Mouse (Mus musculus): ENCODE data around the gene Gm6034.
"Not testable (repeated sequence)": the region's sequence is repeated elsewhere in the genome, so short reads cannot be mapped to it uniquely, and the experiment has no call there.

Gene Gm6034

DNA sequence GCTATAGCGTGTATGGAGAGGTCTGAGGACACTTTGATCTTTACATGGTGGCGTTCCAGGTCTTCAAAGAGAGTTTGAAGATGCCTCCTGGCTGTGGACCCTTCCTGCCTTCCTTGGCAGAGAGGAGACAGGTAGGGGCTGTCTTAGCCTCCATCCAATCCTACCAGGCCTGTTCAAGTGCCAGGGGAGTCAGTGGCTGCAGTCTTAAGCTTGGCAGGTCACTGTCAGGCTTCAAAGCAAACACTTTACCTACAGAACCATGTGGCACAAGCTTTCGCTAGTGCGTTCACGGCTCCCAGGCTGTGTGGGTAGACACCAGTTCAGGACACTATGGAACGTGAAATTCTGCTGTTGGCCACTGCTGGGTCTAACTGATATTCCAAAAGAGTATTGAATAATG is 19.8 kb upstream of the Gm6034 start:
- DNase-seq (ENCODE audit: low read depth): no peak

DNA sequence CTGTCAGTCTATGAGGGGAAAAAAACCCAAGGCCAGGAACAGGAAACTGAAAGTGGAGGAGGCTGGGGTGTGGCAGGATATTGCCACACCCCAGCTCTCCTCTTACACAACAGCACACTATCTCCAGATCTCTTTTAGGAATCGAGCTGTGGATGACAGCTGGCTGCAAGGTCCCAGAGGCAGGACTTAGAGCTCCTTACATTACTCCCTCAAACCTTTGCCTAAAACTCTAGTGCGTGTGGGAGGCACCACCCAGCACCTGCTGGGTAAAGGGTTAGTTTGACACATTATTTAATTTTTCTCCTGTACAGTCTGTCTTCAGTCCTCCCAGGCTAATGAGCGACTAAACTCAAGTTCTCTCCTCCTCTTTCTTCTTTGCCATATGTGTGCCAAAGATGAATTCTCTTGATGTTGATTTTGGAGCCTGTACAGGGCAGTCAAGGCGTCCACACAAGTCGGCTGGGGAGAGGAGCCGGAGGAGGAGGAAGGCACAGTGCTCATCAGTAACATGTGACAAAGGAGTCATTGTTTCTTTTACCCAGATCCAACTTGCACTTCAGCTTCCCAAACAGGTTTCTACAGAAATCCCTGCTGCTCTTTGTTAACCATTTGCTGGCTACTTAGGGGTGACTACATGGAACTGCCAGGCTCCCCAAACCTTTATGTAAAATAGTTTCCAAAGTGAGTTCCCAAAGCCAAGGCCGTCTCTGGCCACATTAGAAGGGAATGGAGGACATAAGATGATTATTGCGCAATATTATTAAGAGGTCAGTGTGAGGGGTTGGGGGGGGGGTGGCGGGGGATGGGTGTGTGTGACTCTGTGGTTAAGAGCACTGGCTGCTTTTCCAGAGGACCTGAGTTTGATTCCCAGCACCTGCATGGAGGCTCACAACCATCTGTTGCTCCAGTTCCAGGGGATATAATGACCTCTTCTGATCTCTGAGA is 18.8 kb upstream of the Gm6034 start:
- DNase-seq (ENCODE audit: low read depth): peak; percentile 80

DNA sequence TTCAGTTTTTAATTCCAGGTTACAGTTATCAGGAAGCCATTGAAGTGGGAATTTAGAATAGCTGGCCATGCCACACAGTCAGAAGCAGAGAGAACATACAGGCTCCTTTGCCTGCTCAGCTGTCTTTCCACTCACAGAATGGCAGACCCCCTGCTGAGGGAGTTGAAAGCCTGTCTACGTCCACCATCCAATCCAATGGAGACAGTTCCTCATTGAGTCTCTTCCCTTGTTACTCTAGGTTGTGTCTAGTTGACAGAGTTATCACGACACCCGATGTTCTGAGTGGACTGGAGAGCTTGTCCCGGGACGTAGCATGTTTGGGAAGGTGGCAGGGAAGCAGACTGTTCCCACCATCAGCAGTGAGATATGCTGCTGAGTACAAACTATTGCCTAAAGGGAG is 17.6 kb upstream of the Gm6034 start:
- DNase-seq (ENCODE audit: low read depth): no peak

DNA sequence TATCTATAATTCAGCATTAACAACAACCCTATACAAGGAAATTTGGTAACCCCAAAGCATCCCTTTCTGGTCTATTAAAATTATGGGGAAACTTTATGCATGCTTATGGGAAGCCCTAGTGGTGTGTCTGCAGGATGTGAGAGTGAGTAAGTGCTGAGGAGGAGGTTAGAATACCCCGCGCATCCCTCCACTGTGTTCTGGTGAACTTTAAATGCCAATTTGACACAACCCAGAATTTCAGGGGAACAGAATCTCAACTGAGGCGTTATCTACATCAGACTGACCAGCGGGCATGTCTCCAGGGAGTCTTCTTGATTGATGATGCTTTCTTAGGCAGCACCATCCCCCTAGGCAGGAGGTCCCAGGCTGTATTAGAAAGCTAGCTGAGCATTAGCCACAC is 16.9 kb upstream of the Gm6034 start:
- no peak for DNase-seq (ENCODE audit: low read depth)

DNA sequence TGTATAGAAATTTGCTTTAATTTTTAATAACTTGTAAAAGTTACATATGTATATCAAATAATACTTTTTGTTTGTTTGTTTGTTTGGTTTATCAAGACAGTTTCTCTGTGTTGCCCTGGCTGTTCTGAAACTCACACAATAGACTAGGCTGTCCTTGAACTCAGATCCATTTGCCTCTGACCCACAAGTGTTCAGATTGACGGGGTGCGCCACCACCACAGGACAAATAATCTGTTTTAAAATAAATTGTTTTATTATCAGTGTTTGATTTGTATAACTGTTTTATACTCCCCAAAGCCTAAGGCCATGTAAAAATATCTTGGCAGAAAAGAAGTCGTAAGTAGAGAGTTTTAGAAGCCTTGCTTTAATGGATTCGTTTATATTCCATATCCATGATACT is 15.1 kb upstream of the Gm6034 start:
- DNase-seq (ENCODE audit: low read depth): no peak

DNA sequence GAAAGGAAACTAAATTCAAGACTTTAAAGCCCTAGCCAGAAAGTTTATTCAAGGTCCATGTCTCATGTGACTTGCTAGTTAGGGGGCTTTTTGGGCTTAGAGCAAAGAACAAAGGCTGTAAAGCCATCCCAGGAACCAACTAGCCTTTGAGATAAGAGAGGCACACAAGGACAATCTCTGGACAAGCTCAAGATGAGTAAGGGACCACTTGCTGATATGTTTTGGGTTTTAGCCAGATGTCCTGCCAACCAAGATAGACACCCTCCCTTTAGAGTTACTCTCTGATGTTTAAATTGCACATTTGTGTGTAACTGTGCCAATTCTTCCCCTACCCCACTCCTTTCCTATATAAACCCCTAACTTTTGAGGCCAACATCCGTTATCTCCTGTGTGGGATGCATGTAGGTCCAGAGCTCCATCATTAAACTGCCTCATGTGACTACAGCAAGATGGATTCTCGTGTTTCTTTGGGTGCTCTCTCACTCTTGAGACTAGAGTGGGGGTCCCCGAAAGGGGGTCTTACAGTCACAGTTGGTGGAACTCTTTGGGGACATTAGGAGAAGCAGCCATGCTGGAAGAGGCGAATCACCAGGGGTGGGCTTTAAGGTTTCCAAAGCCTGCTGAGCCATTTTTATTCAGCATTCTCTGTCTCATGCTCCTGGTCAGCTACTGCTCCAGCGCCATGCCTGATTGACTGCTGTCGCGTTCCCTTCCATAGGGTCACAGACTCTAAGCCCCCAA is 13.7 kb upstream of the Gm6034 start:
- no peak for DNase-seq (ENCODE audit: low read depth)

DNA sequence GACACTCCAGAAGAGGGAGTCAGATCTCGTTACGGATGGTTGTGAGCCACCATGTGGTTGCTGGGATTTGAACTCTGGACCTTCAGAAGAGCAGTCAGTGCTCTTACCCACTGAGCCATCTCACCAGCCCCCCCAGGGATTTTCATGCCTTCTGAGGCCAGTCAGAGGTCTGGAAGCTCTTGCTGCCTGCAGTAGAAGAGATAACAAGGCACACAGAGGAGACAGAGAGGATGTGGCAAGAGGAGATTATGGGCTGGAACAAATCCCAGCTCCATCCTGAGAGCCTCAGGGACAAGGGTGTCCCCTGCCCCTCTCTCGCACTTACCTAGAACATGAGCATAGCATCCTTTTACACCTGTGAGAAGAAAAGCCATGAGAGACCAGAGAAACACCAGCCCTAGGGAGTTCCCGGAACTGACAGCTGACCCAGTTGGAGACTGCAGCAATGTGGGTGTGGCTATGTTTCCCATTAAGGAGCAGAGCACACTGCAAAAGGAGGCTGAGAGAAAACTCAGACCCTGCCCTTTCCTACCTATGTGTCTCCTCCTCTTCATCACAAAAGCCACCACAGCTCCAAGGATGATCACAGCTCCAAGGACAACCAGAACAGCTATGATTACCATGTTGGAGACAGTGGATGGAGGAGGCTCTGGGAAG is 12.6 kb upstream of the Gm6034 start:
- not testable (repeated sequence) for DNase-seq (ENCODE audit: low read depth)

DNA sequence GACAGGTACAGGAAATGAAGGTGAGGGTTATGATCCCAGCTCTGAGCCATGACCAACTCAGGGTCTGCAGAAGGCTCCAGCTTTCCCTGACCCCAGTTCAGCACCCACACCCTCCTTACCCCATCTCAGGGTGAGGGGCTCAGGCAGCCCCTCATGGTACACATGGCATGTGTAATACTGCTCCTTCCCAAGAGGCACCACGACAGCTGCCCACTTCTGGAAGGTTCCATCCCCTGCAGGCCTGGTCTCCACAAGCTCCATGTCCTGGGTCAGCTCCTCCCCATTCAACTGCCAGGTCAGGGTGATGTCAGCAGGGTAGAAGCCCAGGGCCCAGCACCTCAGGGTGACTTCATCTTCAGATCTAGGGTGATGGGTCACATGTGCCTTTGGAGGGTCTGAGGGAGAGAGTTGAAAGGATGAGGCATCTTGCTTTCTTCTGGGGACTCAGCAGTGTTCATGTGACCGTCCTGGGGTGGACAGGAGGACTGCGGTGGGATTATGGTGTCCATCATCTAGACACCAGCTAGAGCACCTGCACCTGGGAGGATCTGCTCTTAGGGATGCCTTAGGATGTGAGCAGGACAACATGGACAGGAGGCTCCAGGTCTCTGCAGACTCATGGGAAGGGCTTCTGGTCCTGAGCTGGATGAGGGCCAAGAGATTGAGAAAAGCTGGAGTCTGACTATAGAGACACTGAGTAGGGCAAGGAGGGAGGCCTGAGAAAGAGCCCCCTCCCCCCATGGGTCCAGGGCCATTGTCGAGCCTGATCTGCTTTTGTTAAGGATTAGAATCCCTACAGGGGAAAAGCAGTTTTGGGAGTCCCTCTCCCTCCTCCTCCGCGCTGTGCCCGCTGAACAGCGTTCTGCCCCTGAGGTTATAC is 11.8 kb upstream of the Gm6034 start:
- not testable (repeated sequence) for DNase-seq (ENCODE audit: low read depth)

DNA sequence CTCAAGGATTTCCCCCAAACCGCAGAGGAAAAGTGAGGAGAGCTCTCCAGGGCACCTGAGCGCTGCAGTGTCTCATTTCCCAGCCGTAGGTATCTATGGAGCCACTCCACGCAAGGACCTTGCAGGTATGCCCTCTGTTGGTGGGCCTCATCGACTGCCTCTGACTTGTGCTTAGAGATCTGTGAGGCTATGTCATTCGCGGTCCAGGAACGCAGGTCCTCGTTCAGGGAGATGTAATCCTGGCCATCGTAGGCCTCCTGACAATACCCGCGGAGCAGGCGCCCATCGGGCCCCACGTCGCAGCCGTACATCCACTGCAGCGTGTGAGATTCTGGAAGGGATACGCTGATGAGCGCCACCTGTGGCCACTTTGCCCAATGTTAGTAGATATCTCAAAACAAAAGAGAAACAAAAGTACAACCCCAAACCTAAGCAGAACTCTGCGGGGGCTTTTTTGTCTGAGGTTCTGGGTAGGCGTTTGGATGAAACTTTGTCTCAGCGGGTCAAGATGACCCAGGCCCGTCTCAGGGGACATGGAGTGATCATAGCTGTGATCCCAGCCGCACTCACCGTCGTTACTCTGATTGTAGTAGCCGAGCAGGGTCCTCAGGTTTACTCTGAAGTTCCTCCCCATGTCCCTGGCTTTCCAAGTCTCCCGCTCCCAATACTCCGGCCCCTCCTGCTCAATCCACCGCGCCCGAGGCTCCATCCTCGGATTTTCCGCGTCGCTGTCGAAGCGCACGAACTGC is 11.0 kb upstream of the Gm6034 start:
- DNase-seq (ENCODE audit: low read depth): not testable (repeated sequence)

DNA sequence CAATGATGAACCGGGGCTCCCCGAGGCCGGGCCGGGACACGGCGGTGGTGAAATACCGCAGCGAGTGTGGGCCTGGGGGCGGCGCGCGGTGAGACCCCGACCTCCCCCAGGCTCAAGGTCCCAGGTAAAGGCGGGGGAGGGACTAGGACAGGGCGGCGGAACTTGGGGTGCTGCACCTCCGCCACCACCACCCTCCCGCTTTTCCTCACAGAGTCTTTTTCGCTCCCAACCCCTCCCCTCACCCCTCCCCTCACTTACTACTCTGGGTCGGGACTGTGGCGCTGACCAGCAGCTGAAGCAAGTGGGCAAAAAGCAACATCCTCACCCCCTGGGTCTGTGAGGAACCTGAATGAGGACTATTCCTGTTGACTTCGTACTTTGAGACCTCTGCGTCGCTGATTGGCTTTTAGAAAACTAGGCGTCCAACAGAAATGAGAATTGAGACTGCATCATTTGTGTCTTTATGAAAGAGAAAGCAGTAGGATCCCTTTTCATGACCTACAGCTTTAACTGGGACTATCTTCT is 10.3 kb upstream of the Gm6034 start, which contains the start of gene H2-T23:
Gene H2-T23, minus strand, starts transcription at position 505 of the 525 bp plus-strand sequence.
- DNase-seq (ENCODE audit: low read depth): peak; percentile 62

DNA sequence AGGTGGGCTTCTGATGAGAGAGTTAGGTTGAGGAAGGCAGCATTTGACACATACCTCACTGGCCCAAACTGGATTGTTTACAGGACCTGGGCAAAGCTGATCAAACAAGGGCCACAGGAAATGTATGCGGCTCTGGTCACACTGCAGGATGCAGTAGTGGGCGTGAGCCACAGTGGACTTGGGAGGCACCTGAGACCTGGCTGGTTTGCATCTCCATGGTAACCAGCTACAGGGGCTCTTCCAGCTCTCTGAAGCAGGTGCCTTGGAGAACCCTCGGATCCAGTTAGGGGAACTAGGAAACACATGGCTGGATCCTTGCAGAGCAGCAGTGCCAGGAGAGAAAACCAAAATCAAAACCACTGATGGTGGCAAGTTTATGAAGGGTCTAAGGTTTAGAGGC is 8.2 kb upstream of the Gm6034 start:
- DNase-seq (ENCODE audit: low read depth): not testable (repeated sequence)

DNA sequence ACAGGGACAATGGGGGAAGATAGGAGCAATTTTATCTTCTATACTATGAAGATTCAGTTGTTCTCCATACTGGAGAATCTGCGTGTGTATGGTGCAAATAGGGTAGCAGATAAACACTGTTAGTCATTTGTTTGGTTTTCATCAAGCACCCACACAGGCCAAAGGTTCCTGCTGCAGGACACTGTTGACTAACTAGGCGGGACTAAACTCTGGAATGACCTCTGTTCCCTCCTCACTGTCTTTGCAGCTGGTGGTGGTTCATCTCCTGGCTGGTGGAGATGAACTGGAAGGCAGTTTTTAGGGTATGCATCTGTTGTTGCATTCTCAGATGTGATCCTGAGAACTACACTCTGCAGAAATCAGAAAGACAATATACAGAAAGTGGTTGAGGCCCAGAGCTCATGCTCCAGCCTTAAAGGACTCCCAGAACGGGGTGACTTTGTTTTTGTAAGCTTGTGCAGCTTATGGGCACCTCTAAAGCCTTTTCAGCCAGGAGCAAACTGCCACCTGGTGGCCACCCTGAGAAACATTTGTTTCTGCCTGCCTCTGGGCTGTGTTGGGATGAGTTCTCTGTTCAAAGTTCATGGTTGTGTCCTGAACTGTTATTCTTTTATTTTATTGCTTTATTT is 7.6 kb upstream of the Gm6034 start:
- not testable (repeated sequence) for DNase-seq (ENCODE audit: low read depth)

DNA sequence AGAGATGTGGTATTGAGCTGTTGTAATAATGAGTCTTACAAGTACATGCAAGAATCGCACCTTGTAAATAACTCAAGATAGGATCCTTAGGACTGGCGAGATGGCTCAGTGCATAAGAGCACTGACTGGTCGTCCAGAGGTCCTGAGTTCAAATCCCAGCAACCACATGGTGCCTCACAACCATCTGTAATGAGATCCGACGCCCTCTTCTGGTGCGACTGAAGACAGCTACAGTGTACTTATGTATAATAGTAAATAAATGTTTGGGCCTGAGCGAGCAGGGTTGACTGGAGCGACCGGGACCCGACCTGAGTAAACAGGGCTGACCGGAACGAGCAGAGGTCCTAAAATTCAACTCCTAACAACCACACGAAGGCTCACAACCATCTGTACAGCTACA is 6.6 kb upstream of the Gm6034 start:
- DNase-seq (ENCODE audit: low read depth): not testable (repeated sequence)

DNA sequence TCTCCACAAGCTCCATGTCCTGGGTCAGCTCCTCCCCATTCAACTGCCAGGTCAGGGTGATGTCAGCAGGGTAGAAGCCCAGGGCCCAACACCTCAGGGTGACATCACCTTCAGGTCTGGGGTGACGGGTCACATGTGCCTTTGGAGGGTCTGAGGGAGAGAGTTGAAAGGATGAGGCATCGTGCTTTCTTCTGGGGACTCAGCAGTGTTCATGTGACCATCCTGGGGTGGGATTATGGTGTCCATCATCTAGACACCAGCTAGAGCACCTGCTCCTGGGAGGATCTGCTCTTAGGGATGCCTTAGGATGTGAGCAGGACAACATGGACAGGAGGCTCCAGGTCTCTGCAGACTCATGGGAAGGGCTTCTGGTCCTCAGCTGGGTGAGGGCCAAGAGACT is 2.2 kb upstream of the Gm6034 start:
- not testable (repeated sequence) for DNase-seq (ENCODE audit: low read depth)

DNA sequence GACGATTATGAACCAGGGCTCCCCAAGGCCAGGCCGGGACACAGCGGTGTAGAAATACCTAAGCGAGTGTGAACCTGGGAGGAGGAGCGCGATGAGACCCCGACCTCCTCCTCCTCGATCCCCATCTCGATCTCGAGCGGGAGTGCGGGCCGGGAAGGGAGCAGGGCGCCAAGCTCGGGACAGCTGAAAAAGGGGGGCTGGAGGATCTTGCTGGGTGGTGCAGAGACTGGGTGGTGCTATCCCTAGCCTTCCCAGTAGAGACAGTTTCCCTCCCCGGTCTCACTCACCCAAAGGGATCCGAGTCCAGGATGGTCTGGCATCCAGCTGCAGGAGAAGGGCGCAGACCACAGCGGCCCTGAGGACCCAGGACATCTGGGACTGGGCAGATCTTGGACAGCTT is 706 bp upstream of the Gm6034 start:
- not testable (repeated sequence) for DNase-seq (ENCODE audit: low read depth)

DNA sequence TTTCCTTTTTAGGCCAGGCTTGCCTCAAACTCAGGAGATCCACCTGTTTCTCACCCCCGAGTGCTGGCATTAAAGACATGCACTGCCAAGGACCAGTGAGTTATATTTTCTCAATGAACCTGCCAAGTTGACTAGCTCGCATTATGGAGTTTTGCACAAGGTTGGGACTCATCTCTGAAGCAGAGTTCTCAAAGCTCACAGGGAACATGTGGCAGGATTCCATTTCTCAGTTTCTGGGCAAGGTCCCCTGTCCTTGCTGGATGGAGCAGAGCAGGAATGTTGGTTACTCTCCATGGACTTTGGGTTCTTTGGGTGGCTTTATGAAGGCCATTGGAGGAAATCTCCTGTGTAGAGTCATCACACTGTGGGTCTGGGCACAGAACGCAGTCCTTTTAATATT is 525 bp downstream of the Gm6034 start:
- DNase-seq (ENCODE audit: low read depth): peak; percentile 19

DNA sequence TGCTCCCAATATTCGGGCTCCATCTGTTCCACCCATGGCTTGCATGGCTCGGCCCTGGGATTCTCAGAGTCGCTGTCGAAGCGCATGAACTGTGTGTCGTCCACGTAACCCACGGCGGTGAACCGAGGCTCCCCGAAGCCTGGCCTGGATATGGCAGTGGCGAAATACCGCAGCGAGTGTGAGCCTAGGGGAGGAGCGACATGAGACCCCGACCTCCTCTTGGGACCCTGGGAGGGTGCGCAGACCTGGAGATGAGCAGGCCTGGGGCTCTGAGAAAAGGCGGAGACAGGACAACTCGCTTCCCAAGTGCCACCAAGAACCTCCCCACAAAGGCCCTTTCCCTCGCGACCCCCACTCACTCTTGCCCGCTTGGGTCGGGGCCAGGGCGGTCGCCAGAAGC is 15.2 kb downstream of the Gm6034 start:
- not testable (repeated sequence) for DNase-seq (ENCODE audit: low read depth)

DNA sequence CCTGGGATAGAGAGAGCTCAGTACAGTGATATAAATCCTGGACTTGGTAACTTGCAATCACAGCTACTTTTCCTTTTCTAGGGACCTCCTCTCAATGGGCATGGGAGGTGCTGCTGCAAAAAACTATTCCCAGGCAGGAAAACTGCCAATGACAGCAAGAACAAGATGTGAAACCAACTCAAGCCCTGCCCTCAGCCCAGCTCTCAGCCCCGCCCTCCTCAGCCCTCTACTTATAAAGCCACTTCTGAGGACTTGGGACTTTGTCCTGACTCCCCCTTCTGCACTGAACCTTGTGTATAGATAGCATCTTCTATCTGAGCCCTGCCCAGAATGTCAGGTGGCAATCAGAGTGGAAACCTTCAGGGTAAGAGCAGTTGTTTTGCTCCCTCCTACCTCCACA is 15.6 kb downstream of the Gm6034 start, which contains the start of gene Gm11127:
Gene Gm11127, minus strand, starts transcription at position 10 of the 400 bp plus-strand sequence.
- not testable (repeated sequence) for DNase-seq (ENCODE audit: low read depth)

DNA sequence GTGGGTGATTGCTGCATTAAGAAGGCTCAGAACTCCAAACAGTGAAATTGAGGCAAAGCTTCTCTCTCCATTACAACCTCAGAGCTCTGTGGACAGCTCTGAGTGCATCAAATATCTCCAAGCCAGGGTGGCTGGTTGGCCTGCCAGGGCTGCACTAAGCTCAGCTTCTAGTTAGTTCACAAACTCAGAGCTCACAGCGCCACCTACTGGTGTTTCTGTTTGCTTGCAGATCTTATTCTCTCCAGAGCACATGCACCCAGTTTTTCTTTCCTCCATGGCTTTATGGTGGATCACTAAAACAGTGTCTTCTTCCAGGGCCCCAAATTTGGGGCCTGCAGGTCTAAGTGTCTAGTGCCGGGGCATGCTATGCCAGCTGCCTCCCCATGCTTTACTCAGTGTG is 18.1 kb downstream of the Gm6034 start:
- DNase-seq (ENCODE audit: low read depth): peak; percentile 96

DNA sequence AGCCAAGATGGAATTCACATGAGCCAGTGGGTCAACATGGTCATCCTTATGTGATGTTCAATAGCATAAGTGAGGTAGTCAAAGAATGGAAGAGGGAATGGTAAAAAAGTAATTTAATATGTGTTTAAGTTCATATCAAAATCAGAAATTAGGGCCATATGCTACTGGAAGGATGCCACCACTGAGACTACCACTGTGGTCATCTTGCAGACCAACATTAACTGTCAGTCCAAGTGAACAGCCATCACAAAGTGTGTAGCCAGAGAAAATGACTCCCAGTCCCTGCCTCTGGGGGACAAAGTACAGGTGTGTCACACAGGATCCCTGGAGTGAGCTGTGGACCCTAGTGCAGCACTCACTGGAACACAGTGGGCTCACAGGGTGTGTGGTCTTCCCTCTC is 39.1 kb downstream of the Gm6034 start:
- not testable (repeated sequence) for DNase-seq (ENCODE audit: low read depth)

All from NIH3T3 (cell line).